Mouse (Mus musculus) hindbrain, embryonic 14.5 days (tissue): ENCODE data around the gene Acta1. TPM values are rescaled to one million over a fixed set of nuclear protein-coding genes. Genes with fewer than 3 reads are reported as not detected.

Experiments used
- ATAC-seq: fragments of 200-750 bp; cut with Nextera tagmentation; 2 replicates; pipeline ENCODE4 v1.8.0; 2017; ENCODE audit warnings: moderate number of reproducible peaks, mild to moderate bottlenecking, moderate TSS enrichment, moderate library complexity; ENCODE audit not compliant: low FRiP score
- DNase-seq: peaks from one replicate; pipeline ENCODE4 v3.0.0-alpha.2; 2015; ENCODE audit warnings: low spot score
- H3K27ac ChIP-seq: fragments of 300-500 bp; sonication (generic); 2 replicates; pipeline ENCODE4 v1.5.1; 2014; ENCODE audit warnings: mild to moderate bottlenecking, moderate library complexity
- H3K27me3 ChIP-seq: fragments of 300-500 bp; sonication (generic); 2 replicates; pipeline ENCODE4 v1.6.1; 2014; ENCODE audit warnings: mild to moderate bottlenecking, low read length, mixed read lengths; ENCODE audit not compliant: control insufficient read depth, insufficient read depth
- H3K36me3 ChIP-seq: fragments of 300-500 bp; sonication (generic); replicated peaks from 2 replicates; pipeline ENCODE4 v1.6.1; 2014; ENCODE audit not compliant: control insufficient read depth, insufficient read depth
- H3K4me1 ChIP-seq: fragments of 300-500 bp; sonication (generic); replicated peaks from 2 replicates; pipeline ENCODE4 v1.6.1; 2014; ENCODE audit warnings: antibody characterized with exemption, low read length, mixed read lengths; ENCODE audit not compliant: control insufficient read depth, insufficient read depth
- H3K4me2 ChIP-seq: fragments of 300-500 bp; sonication (generic); replicated peaks from 2 replicates; pipeline ENCODE4 v1.6.1; 2014; ENCODE audit warnings: mild to moderate bottlenecking, moderate library complexity
- H3K4me3 ChIP-seq: fragments of 300-500 bp; sonication (generic); replicated peaks from 2 replicates; pipeline ENCODE4 v1.5.1; 2014; ENCODE audit warnings: mild to moderate bottlenecking, low read length
- H3K9ac ChIP-seq: fragments of 300-500 bp; sonication (generic); 2 replicates; pipeline ENCODE4 v1.6.1; 2014
- H3K9me3 ChIP-seq: fragments of 300-500 bp; sonication (generic); 2 replicates; pipeline ENCODE4 v1.6.1; 2016; ENCODE audit warnings: low read length; ENCODE audit not compliant: control insufficient read depth
- WGBS: fragments of 180-500 bp; shearing (Covaris S2); extraction: QIAGEN DNeasy Blood & Tissue Kit; methylation state at CpG from one replicate; pipeline ENCODE4 v1.1.7; 2014; 5-methylcytosine and 5-hydroxymethylcytosine counted together
- polyA plus RNA-seq: library from polyadenylated mRNA; unstranded; fragments of >200 nt; fragmentation: Nextera tagmentation; extraction: Ambion mirVana; gene quantifications from 2 replicates; pipeline ENCODE4 v1.2.1, GENCODE M21; 2014

Acta1 gene
- polyA plus RNA-seq, 1 experiment from 2014 or later: 6.6 TPM

DNA sequence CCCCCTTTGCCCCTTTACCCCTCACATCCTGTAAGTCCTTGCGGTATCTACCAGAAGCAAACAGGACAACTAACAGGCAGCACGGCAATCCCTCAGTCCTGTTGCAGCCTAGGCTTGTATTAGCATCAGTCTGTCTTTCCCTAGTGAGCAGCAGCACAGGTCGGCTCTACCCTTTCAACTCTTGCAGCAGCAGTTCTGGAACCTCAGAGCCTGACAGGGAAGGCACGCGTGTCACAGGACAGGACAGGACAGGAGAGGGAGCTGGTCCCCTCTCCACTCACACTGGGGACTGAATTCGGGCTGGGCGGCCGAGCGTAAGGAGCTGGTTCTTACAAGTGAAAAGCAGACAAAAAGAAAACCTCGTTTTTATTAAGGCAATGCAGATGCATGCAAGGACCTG is 2.2 kb upstream of the Acta1 start:
- Histone ChIP-seq H3K4me2 (no peak overlapping the region), H3K9ac (no peak overlapping the region), H3K27ac (no peak overlapping the region), H3K27me3 (peaks cover 41% of the 10 kb centered on the region), H3K36me3 (peaks cover 16% of the 10 kb centered on the region), H3K4me3 (no peak overlapping the region), H3K4me1 (peaks cover 8% of the 10 kb centered on the region), H3K9me3 (no peaks in the 10 kb centered on the region)
- DNase-seq: no peak
- ATAC-seq: no peak
- 62% methylated on average over 10 of the region's 10 CpGs for WGBS

DNA sequence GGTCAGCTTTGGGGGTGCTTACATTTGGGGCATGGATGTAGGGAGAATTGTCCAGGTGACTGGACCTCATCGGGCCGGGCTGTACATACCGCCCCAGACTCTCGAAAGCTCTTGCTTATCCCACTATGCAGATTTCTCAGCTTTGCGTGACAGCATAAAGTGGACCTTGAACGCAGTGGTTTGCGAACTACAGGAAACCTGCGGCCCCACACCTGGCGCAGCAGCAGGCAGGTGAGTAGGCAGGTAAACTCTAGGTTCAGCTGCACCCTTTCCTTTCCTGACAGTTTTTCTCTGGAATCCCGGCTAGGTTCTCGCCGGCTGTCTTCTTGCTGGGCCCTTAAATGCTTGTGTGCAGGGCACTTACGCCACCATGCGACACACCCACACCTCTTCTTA is 1.8 kb upstream of the Acta1 start:
- peaks cover 12% of the 10 kb centered on the region for H3K36me3 ChIP-seq
- H3K4me3 ChIP-seq: no peak overlapping the region
- H3K4me2 ChIP-seq: no peak overlapping the region
- no peaks in the 10 kb centered on the region for H3K9me3 ChIP-seq
- DNase-seq (no peak), ATAC-seq (no peak)
- peaks cover 10% of the 10 kb centered on the region for H3K4me1 ChIP-seq
- no peak overlapping the region for H3K9ac ChIP-seq
- peaks cover 41% of the 10 kb centered on the region for H3K27me3 ChIP-seq
- no peak overlapping the region for H3K27ac ChIP-seq
- 64% methylated on average over 14 of the region's 14 CpGs for WGBS

DNA sequence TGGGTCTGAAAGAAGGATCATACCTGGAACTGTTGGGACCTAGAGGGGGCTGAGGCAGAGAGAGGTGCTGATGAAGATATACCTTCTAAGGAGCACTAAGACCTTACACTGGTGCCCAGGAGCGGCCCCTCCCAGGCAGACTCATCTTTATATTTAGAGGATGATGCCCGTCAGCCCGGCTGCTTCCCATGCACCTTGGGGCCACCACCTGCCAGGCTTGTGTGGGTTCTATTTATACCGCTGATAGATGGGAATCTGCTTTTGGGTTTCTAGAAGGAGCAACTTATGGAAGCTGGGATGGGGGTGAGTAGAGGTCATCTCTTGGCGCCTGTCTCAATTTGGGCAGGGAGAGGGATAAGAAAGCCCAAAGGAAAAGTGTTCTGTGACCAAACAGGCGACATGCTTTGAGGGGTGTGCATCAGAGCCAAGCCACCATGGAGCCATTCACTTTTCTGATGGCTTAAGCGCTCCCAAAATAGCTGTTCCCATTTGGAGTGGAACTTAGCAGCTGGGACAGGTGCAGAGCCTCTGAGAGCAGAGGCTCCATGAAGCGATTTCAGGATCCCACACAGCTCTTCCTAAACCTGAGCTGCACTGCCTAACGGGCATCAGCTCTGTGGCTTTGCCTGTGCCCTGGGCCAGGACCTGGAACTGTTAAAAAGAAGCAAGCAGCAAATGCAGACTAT is 1.3 kb upstream of the Acta1 start:
- Histone ChIP-seq H3K4me2 (no peak overlapping the region), H3K4me1 (peaks cover 15% of the 10 kb centered on the region), H3K36me3 (peaks cover 7% of the 10 kb centered on the region), H3K9ac (no peak overlapping the region), H3K9me3 (no peaks in the 10 kb centered on the region), H3K27me3 (peaks cover 41% of the 10 kb centered on the region), H3K27ac (no peak overlapping the region), H3K4me3 (no peak overlapping the region)
- ATAC-seq (no peak), DNase-seq (no peak)
- WGBS: 71% methylated on average over 9 of the region's 9 CpGs

DNA sequence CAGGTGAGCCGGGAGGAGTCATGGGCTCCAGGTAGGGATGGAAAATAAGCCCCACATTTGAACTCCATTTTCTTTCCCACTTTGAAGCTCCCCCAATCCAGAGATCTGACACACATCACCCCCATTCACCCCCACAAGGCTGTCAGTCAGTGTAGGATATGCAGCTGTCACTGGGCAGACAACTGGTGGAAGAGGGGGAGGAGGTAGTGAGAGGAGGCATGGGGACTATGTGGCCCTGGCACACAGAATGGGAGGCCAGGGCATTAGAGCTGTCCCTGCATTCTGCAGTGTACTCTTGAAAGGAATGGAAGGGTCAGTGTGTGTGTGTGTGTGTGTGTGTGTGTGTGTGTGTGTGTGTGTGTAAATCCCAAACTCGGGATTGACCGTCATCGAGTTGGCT is 679 bp upstream of the Acta1 start:
- Histone ChIP-seq H3K27me3 (peaks cover 47% of the 10 kb centered on the region), H3K4me1 (peaks cover 15% of the 10 kb centered on the region)

DNA sequence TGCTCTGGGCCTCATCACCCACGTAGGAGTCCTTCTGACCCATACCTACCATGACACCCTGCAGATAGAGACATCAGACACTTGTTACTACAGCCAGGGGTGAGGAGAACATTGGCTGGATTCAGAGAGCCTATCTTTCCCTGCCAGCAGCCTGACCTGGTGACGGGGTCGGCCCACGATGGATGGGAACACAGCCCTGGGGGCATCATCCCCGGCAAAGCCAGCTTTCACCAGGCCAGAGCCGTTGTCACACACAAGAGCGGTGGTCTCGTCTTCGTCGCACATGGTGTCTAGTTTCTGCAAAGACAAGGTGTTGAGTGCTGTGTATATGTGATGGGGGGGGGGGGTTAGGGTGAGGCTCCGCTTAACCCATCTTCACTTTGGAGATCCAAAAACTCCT is 1.1 kb downstream of the Acta1 start:
- H3K27ac ChIP-seq: no peak overlapping the region
- peaks cover 61% of the 10 kb centered on the region for H3K27me3 ChIP-seq
- no peak overlapping the region for H3K4me3 ChIP-seq
- no peaks in the 10 kb centered on the region for H3K36me3 ChIP-seq
- ATAC-seq: no peak
- no peak for DNase-seq
- peak overlapping the region; percentile 80; the same call in 1 of the 2 replicates for H3K4me2 ChIP-seq
- 83% methylated on average over 11 of the region's 11 CpGs for WGBS
- peaks cover 15% of the 10 kb centered on the region for H3K4me1 ChIP-seq
- no peaks in the 10 kb centered on the region for H3K9me3 ChIP-seq
- no peak overlapping the region for H3K9ac ChIP-seq

More for the DNA sequence above, 679 bp upstream of the Acta1 start:
- H3K4me3 ChIP-seq: no peak overlapping the region
- H3K27ac ChIP-seq: no peak overlapping the region
- WGBS: 92% methylated on average over 4 of the region's 4 CpGs
- no peak for DNase-seq
- ATAC-seq: no peak
- H3K36me3 ChIP-seq: peaks cover under 1% of the 10 kb centered on the region; the same call in 1 of the 2 replicates
- H3K9me3 ChIP-seq: no peaks in the 10 kb centered on the region
- no peak overlapping the region for H3K4me2 ChIP-seq
- no peak overlapping the region for H3K9ac ChIP-seq

DNA sequence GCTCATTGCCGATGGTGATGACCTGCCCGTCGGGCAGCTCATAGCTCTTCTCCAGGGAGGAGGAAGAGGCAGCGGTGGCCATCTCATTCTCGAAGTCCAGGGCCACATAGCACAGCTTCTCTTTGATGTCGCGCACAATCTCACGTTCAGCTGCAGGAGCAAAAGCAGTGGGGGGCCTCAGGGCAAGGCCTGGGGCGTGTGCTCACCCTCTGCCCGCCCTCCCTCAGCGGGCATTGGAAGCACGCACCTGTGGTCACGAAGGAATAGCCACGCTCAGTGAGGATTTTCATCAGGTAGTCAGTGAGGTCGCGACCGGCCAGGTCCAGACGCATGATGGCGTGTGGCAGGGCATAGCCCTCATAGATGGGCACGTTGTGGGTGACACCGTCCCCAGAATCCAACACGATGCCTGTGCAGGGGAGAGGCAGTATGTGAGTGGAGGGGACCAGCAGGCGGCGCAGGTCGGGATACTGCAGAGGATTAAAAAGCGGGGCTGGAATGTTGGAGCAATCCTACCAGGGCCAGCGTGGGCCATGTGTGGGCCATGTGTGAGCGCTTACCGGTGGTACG is 1.9 kb downstream of the Acta1 start:
- no peaks in the 10 kb centered on the region for H3K9me3 ChIP-seq
- DNase-seq (peak; percentile 24), ATAC-seq (0 out of 2 replicates have a peak, but pooled peaks have one; percentile 26)
- H3K4me3 ChIP-seq: peak overlapping the region; percentile 45
- WGBS: 11% methylated on average over 30 of the region's 30 CpGs
- H3K27ac ChIP-seq: peak overlapping the region; percentile 84
- no peaks in the 10 kb centered on the region for H3K36me3 ChIP-seq
- peak overlapping the region; percentile 74 for H3K9ac ChIP-seq
- H3K4me1 ChIP-seq: peaks cover 15% of the 10 kb centered on the region
- H3K4me2 ChIP-seq: peak overlapping the region; percentile 80
- H3K27me3 ChIP-seq: peaks cover 61% of the 10 kb centered on the region

DNA sequence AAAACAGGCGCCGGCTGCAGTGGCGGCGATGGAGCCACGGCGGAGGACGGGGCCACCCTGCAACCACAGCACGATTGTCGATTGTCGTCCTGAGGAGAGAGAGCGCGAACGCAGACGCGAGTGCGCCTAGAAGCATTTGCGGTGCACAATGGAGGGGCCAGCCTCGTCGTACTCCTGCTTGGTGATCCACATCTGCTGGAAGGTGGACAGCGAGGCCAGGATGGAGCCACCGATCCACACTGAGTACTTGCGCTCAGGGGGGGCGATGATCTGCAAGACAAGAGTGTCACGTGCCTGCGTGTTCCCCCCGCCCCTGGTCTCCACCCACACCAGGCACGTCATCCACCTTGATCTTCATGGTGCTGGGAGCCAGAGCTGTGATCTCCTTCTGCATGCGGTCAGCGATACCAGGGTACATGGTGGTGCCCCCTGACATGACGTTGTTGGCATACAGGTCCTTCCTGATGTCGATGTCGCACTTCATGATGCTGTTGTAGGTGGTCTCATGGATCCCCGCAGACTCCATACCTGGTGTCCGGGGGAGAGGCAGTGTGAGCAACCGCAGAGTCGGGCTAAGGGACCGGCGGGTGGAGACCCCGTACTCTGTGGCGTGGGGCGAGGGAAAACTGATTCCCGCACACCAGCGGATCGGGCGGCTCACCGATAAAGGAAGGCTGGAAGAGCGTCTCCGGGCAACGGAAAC is 2.5 kb downstream of the Acta1 start:
- Histone ChIP-seq H3K4me2 (peak overlapping the region; percentile 80), H3K4me1 (peaks cover 15% of the 10 kb centered on the region), H3K27ac (peak overlapping the region; percentile 84), H3K27me3 (peaks cover 61% of the 10 kb centered on the region), H3K36me3 (no peaks in the 10 kb centered on the region), H3K9me3 (no peaks in the 10 kb centered on the region), H3K9ac (peak overlapping the region; percentile 74), H3K4me3 (peak overlapping the region; percentile 45)
- peak; percentile 86 for ATAC-seq
- WGBS: 1% methylated on average over 49 of the region's 49 CpGs
- DNase-seq: peak; percentile 73

DNA sequence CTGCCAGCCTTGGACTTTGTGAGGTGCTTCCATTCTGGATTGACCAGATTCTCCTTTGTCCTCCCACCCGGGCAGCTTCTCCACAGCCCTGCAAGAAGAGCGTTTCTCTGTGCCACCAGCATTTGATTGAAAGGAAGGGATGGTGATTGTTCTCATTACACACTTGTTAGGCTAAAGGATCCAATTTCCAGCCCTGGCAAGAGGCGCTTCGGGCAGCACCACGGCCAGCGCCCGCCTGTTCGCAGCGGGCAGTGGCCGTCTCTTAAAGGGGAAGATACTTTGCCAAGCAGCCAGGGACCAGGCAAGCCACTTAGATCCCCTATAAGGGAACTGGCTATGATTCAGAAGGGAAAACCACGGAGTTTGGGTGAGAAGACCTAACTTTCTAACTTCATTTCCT is 3.3 kb downstream of the Acta1 start:
- DNase-seq (peak; percentile 68), ATAC-seq (no peak)
- H3K36me3 ChIP-seq: no peaks in the 10 kb centered on the region
- peak overlapping the region; percentile 84 for H3K27ac ChIP-seq
- H3K4me2 ChIP-seq: peak overlapping the region; percentile 80
- peak overlapping the region; percentile 45 for H3K4me3 ChIP-seq
- H3K4me1 ChIP-seq: peaks cover 15% of the 10 kb centered on the region
- H3K9ac ChIP-seq: peak overlapping the region; percentile 74
- H3K9me3 ChIP-seq: no peaks in the 10 kb centered on the region
- 0% methylated on average over 11 of the region's 11 CpGs for WGBS
- H3K27me3 ChIP-seq: peaks cover 59% of the 10 kb centered on the region

DNA sequence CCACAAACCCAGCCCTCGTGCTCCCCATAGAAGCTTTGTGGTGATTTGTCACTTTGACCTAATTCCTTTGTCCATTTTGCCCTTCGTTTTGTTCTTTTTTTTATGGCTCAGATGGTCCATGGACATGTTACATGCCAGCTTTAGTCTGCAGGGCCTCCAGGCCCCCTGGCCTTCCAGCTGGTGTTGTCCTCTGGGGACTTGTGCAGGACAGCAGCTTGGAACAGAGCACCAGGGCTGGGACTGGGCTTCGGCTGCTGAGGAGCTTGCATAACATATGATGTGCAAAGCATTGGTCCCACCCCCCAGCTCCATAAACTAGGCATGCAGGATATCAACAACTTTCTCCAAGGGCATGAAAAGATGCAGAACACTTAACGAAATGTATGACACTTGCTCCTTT is 4.8 kb downstream of the Acta1 start:
- no peak for ATAC-seq
- Histone ChIP-seq H3K9ac (no peak overlapping the region), H3K4me1 (peaks cover 21% of the 10 kb centered on the region), H3K27ac (no peak overlapping the region), H3K4me2 (no peak overlapping the region), H3K27me3 (peaks cover 44% of the 10 kb centered on the region), H3K9me3 (no peaks in the 10 kb centered on the region), H3K36me3 (no peaks in the 10 kb centered on the region), H3K4me3 (no peak overlapping the region)
- DNase-seq: no peak
- 52% methylated on average over 4 of the region's 4 CpGs for WGBS
